Mouse (Mus musculus) frontal cortex, adult (tissue): ENCODE results near the gene Asb3.
"Not testable (repeated sequence)": the region's sequence is repeated elsewhere in the genome, so short reads cannot be mapped to it uniquely, and the experiment has no call there.

ENCODE experiments used
- ATAC-seq: cut with Nextera tagmentation; 2 replicates; pipeline ENCODE4 v1.9.2; 2017; ENCODE audit warnings: mild to moderate bottlenecking, moderate library complexity, mixed read lengths; ENCODE audit not compliant: low TSS enrichment

Asb3 gene

GRCm38 (mm10) chr11:31001169-31001908 lies 116.1 kb downstream of the Asb3 start:
- ATAC-seq = no peak

GRCm38 (mm10) chr11:31009668-31010067 lies 124.5 kb downstream of the Asb3 start:
- ATAC-seq = not testable (repeated sequence)

GRCm38 (mm10) chr11:31017466-31017865 lies 132.2 kb downstream of the Asb3 start:
- not testable (repeated sequence) for ATAC-seq

GRCm38 (mm10) chr11:31034958-31035357 lies 149.7 kb downstream of the Asb3 start:
- ATAC-seq = no peak

- no peak for ATAC-seq
Observed at GRCm38 (mm10) chr11:31089973-31090372, 204.8 kb downstream of the Asb3 start.

GRCm38 (mm10) chr11:31090478-31090978 lies 205.3 kb downstream of the Asb3 start:
- ATAC-seq = no peak

- not testable (repeated sequence) for ATAC-seq
Observed at GRCm38 (mm10) chr11:31099519-31099918, 214.3 kb downstream of the Asb3 start.

- ATAC-seq = no peak
Observed at GRCm38 (mm10) chr11:31102188-31102587, 217.0 kb downstream of the Asb3 start.

GRCm38 (mm10) chr11:31105364-31105763 lies 220.1 kb downstream of the Asb3 start:
- no peak for ATAC-seq

GRCm38 (mm10) chr11:31126964-31127363 lies 241.7 kb downstream of the Asb3 start:
- ATAC-seq = not testable (repeated sequence)

GRCm38 (mm10) chr11:31133726-31134125 lies 248.5 kb downstream of the Asb3 start:
- not testable (repeated sequence) for ATAC-seq

- ATAC-seq = not testable (repeated sequence)
Observed at GRCm38 (mm10) chr11:31134824-31135223, 249.6 kb downstream of the Asb3 start.

- ATAC-seq = not testable (repeated sequence)
Observed at GRCm38 (mm10) chr11:31138394-31138793, 253.2 kb downstream of the Asb3 start.
